Mouse (Mus musculus) erythroblast, embryonic 14.5 days (primary cell): Measurements from ENCODE around the gene Macrod2.

Experiments used
- GATA1 ChIP-seq: IDR thresholded peaks from 2 replicates; pipeline ENCODE4 v1.6.1; 2012; ENCODE audit warnings: low read length, inconsistent platforms, mixed read lengths
- TAL1 ChIP-seq: IDR thresholded peaks from 3 replicates; pipeline ENCODE4 v1.6.1; 2012; ENCODE audit warnings: low read length, inconsistent platforms, mixed read lengths

DNA sequence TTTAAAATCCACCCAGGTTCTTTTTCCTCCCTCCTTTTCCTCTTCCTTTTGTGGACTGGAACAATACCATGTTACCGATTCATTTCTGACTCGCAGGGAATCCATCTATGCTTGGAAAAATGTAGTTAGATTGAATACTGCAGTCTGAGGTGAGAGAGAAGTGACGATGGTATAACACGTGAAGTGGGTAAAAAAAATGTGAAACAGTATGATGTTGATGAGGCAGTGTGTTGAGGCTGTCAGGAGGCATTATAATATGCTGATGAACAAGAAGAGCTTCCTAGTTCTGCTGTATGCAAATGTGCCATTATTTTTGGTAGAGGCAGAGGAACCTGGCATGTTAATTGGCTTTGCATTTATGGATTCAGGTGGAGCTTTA is 662.3 kb downstream of the Macrod2 start:
- TF ChIP-seq TAL1, result no peak
- TF ChIP-seq GATA1, result no peak
